Mouse (Mus musculus) T-helper 1 cell (primary cell): Measurements from ENCODE around the gene Hc.

ENCODE experiments used
- in situ Hi-C: fragments of 300-600 bp; cut with MboI, MseI; formaldehyde crosslinking; loops from one replicate; pipeline ENCODE4 v1.15.1; 2025; ENCODE audit warnings: high pct_unique_total_duplicates

The Hc gene

GRCm38 (mm10) chr2:34956941-34957340, 104.3 kb downstream of the Hc start:
- in situ Hi-C loops = loop anchor here (5.0 kb wide), 1 partner anchor 35 kb away; no protein-coding TSS in a partner anchor

- in situ Hi-C loops = no loop called here
Measured at GRCm38 (mm10) chr2:34954344-34954743, 106.9 kb downstream of the Hc start.

GRCm38 (mm10) chr2:34953547-34954116, 107.6 kb downstream of the Hc start:
- in situ Hi-C loops = no loop called here

- in situ Hi-C loops = no loop called here
Measured at GRCm38 (mm10) chr2:34953018-34953417, 108.2 kb downstream of the Hc start.

DNA sequence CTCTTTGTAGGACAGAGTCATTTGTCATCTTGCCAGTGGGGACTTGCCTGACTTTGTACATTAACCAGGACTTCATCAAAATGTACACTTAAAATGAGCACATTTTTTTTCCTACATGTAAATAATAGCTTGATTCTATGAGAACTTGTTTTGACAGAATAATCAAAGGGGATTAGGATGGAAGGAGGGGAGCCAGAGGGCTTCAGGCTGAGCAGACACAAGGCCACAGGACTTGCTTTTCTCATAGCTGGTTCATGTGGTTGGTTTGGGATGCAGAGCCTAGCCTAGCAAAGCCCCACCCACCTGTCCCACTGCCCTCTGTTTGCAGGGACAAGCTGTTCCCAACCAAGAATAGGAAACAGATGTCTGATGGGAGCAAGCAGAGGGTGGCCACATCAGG, 109.8 kb downstream of the Hc start:
- in situ Hi-C loops = no loop called here

- in situ Hi-C loops = no loop called here
Measured at GRCm38 (mm10) chr2:34948622-34949021, 112.6 kb downstream of the Hc start.

- in situ Hi-C loops = no loop called here
Measured at GRCm38 (mm10) chr2:34946046-34946445, 115.2 kb downstream of the Hc start.

GRCm38 (mm10) chr2:34945580-34945979, 115.7 kb downstream of the Hc start:
- in situ Hi-C loops = no loop called here

DNA sequence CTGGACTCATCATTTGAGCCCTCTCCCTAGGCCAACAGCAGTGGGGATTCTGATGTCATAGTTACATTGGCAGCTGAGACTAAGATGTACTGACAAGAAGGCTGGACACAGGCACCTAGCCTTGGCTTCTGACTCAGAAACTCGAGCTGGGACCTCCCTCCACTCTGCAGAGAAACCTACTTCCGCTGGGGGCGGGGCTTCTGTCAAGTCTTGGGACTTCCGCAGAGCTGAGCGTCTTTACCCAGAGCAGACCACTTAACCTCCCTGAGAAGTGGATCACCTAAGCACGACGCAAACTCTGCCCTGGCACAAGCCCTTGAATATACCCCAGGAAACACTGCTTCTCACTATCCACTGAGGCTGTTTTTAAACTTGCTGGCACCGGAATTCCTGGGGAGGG, 116.5 kb downstream of the Hc start:
- in situ Hi-C loops = no loop called here

DNA sequence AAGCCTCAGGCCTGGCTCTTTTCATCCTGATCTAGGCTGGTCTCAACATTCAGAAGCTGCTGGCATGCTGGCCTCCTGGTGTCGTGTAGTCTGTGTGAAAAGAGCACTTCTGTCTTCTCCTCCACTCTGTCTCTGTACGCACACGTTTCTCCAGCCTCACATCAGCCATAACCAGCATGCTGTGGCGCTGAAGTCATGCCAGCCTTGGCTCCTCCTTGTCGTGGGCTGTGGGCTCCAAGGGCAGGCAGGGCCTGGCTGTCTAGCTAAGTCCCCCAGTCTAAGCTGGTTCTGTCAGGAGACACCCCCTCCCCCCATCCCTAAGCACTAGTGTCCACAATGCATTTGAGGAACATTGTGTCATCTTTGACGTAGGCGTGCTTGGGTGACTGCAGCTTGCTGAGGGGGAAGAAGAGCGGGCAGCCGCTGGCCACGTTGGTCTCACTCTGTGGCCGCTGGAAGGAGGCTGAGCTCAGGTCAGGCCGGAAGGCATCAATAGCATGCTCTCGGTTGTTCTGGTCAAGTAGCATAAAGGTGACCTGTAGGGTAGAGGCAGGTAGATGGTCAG, 117.6 kb downstream of the Hc start:
- in situ Hi-C loops = no loop called here

GRCm38 (mm10) chr2:34941061-34941675, 120.1 kb downstream of the Hc start:
- in situ Hi-C loops = no loop called here

- in situ Hi-C loops = no loop called here
Measured at GRCm38 (mm10) chr2:34940246-34940645, 121.0 kb downstream of the Hc start.

DNA sequence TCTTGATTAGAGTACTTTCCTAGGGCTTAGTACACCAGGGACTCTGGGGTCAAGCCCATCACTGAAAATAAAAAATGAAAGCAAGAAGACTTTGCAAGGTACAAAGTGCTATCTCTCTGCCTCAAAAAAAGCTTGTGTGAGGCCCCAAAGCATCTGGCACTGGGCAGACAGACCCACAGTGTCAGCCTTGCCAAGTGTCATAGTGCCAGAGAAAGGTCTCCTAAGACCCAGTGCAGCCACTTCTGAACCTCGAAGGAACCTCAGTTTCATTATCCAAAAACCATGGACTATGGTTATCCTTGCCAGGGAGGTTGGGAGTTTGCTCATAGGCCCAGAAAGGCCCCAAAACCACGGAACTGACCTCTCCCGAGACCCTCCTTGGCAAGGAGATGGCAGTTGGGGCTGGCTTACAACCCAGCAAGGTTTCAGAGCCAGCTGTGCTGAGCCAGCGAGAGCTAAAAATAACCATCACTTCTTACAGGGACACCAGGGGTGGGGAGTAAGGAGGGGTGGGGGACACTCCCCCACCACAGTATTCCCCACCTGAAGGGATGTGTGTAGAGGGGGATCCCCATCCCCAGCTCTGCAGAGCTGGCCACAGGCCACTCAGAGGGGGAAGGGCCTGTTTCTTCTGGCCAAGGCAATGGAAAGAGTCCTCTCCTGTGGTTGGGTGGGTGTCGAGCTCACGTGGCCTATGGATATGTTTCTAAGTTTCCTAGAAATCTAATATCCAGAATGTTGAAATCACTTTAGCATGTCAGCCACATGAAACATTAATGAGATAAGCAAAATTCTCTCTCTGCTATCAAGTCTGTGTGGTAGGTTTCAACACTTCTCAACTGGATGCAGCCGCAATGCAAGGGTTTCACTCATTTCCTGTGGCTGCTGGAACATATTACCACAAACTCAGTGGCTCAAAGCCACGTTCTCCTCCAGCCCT, 122.7 kb downstream of the Hc start:
- in situ Hi-C loops = no loop called here

DNA sequence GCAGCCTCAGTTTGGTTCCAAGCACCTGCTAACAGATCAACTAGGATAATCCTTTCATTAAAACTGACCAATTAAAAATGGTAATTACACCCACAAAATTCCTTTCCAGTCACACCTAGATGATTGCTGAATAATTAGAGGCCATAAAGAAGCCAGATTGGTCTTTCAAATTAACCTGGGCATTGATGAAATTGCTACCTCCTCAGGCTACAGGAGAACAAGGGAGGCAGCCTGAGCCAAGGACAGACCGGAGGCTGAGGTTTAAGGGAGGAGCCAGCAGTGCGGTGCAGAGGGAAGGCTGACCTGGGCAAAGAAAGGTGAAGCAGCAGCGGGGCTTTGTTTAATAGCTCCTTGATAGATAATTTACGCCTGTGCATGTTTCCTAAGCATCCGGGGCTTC, 123.8 kb downstream of the Hc start:
- in situ Hi-C loops = no loop called here
